Mouse (Mus musculus): ENCODE results near the gene Hoxa10. TPM values are rescaled to one million over a fixed set of nuclear protein-coding genes. Genes with fewer than 3 reads are reported as not detected.

Hoxa10 gene
- total and polyA plus RNA-seq, 3 experiments: not detected

GRCm38 (mm10) chr6:52270494-52271480, 30.1 kb upstream of the Hoxa10 start:
- no peaks in the 10 kb centered on the region for H3K36me3 ChIP-seq (ENCODE audit: control insufficient read depth in 1 of 2, insufficient read depth in 2 of 2, low read length in 2 of 2)
- H3K27me3 ChIP-seq (ENCODE audit: control insufficient read depth in 1 of 2, insufficient read depth in 2 of 2, low read length in 2 of 2): no peaks in the 10 kb centered on the region
- no peak for TF ChIP-seq ZNF384 (IDR thresholded peaks at IDR 0.05; ENCODE audit: low read depth, low read length)
- peak; percentile 21 for TF ChIP-seq RAD21 (IDR thresholded peaks at IDR 0.05; ENCODE audit: low read depth, low read length)
- TF ChIP-seq SMC3 (IDR thresholded peaks at IDR 0.05; ENCODE audit: low read depth, low read length): peak; percentile 43; the same call in 1 of the 2 replicates
- no peak for TF ChIP-seq ELF1 (IDR thresholded peaks at IDR 0.05; ENCODE audit: low read depth, low read length)
- TF ChIP-seq CTCF (IDR thresholded peaks at IDR 0.05 in 2 of 3, conservative IDR thresholded peaks at IDR 0.05 in 1 of 3; ENCODE audit: control insufficient read depth in 1 of 3, insufficient read depth in 1 of 3, low read depth in 2 of 3, low read length in 3 of 3, poor library complexity in 1 of 3, severe bottlenecking in 1 of 3): peak in 2 of 3 experiments; percentile 16 to 21; a peak in 2 of 6 replicates
- no peak for TF ChIP-seq ZC3H11A (IDR thresholded peaks at IDR 0.05; ENCODE audit: low read depth, low read length)
- H3K4me1 ChIP-seq (ENCODE audit: control insufficient read depth in 1 of 2, insufficient read depth in 2 of 2, low read length in 2 of 2): no peaks in the 10 kb centered on the region
- H3K9ac ChIP-seq (ENCODE audit: control insufficient read depth, low read depth, low read length, poor library complexity, severe bottlenecking): no peak overlapping the region
- H3K79me2 ChIP-seq (ENCODE audit: control insufficient read depth, insufficient read depth, low read length, poor library complexity): no peaks in the 10 kb centered on the region
- H3K4me3 ChIP-seq (ENCODE audit: control insufficient read depth in 1 of 2, insufficient read depth in 1 of 2, low read depth in 2 of 2, low read length in 2 of 2): no peak overlapping the region
- no peak overlapping the region for H3K27ac ChIP-seq (ENCODE audit: control insufficient read depth, low read depth, low read length)
- no peaks in the 10 kb centered on the region for H3K9me3 ChIP-seq (replicated peaks; ENCODE audit: insufficient read depth, low read length)
- DNase-seq (ENCODE audit: low read depth, low spot score): no peak

GRCm38 (mm10) chr6:52268756-52269155, 28.1 kb upstream of the Hoxa10 start:
- no peak for DNase-seq (ENCODE audit: low read depth, low spot score)
- no peak for TF ChIP-seq MYC (IDR thresholded peaks at IDR 0.05; ENCODE audit: low read depth, low read length)
- TF ChIP-seq E2F4 (IDR thresholded peaks at IDR 0.05; ENCODE audit: borderline replicate concordance, low read depth, low read length): no peak

GRCm38 (mm10) chr6:52268341-52268740, 27.7 kb upstream of the Hoxa10 start:
- Histone ChIP-seq H3K9me3 (replicated peaks; ENCODE audit: insufficient read depth, low read length) (no peaks in the 10 kb centered on the region), H3K79me2 (ENCODE audit: control insufficient read depth, insufficient read depth, low read length, poor library complexity) (no peaks in the 10 kb centered on the region), H3K4me3 (ENCODE audit: control insufficient read depth in 1 of 2, insufficient read depth in 1 of 2, low read depth in 2 of 2, low read length in 2 of 2) (no peak overlapping the region), H3K36me3 (ENCODE audit: control insufficient read depth in 1 of 2, insufficient read depth in 2 of 2, low read length in 2 of 2) (no peaks in the 10 kb centered on the region), H3K4me1 (ENCODE audit: control insufficient read depth in 1 of 2, insufficient read depth in 2 of 2, low read length in 2 of 2) (no peaks in the 10 kb centered on the region), H3K27me3 (ENCODE audit: control insufficient read depth in 1 of 2, insufficient read depth in 2 of 2, low read length in 2 of 2) (no peaks in the 10 kb centered on the region), H3K27ac (ENCODE audit: control insufficient read depth, low read depth, low read length) (no peak overlapping the region), H3K9ac (ENCODE audit: control insufficient read depth, low read depth, low read length, poor library complexity, severe bottlenecking) (no peak overlapping the region)
- no peak for DNase-seq (ENCODE audit: low read depth, low spot score)
- TF ChIP-seq MAFK (IDR thresholded peaks at IDR 0.05; ENCODE audit: borderline replicate concordance, low read depth, low read length) (no peak), ZKSCAN1 (IDR thresholded peaks at IDR 0.05; ENCODE audit: low read depth, low read length) (no peak), ZMIZ1 (IDR thresholded peaks at IDR 0.05; ENCODE audit: low read depth, low read length) (no peak), GATA1 (IDR thresholded peaks at IDR 0.05; ENCODE audit: low read depth, low read length) (no peak), TCF12 (IDR thresholded peaks at IDR 0.05; ENCODE audit: low read depth, low read length) (no peak)

More at GRCm38 (mm10) chr6:52268756-52269155, 28.1 kb upstream of the Hoxa10 start:
- no peaks in the 10 kb centered on the region for H3K79me2 ChIP-seq (ENCODE audit: control insufficient read depth, insufficient read depth, low read length, poor library complexity)
- H3K9me3 ChIP-seq (replicated peaks; ENCODE audit: insufficient read depth, low read length): no peaks in the 10 kb centered on the region
- no peak overlapping the region for H3K4me3 ChIP-seq (ENCODE audit: control insufficient read depth in 1 of 2, insufficient read depth in 1 of 2, low read depth in 2 of 2, low read length in 2 of 2)
- H3K4me1 ChIP-seq (ENCODE audit: control insufficient read depth in 1 of 2, insufficient read depth in 2 of 2, low read length in 2 of 2): no peaks in the 10 kb centered on the region
- H3K27ac ChIP-seq (ENCODE audit: control insufficient read depth, low read depth, low read length): no peak overlapping the region
- H3K9ac ChIP-seq (ENCODE audit: control insufficient read depth, low read depth, low read length, poor library complexity, severe bottlenecking): no peak overlapping the region
- H3K36me3 ChIP-seq (ENCODE audit: control insufficient read depth in 1 of 2, insufficient read depth in 2 of 2, low read length in 2 of 2): no peaks in the 10 kb centered on the region
- no peaks in the 10 kb centered on the region for H3K27me3 ChIP-seq (ENCODE audit: control insufficient read depth in 1 of 2, insufficient read depth in 2 of 2, low read length in 2 of 2)

All from MEL (cell line).